Mouse (Mus musculus): ENCODE measurements around the gene Prep.

DNA sequence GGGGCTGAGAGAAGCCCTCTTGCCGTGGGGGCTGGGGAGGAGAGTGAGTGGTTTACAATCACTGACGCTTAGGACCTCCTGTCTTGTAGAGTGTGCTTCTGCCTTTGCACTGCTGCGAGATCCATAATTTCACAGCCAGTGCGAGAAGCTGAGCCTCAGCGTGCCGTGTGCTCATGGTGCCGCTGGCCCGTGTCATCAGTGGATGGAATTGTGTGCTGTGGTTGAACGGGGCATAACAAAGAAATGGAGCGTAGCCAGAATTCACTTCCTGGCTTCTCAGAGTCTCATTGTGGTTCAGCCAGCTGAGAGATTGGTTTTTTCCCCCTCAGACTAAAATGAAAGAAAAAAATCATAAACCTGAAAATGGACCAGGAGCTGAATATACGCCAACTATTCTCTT lies 62.1 kb downstream of the Prep start:
- TF ChIP-seq CTCF (IDR thresholded peaks at IDR 0.05; ENCODE audit: borderline replicate concordance, extremely low read depth, insufficient read depth, insufficient read length) (no peak), POLR2A (IDR thresholded peaks at IDR 0.05; ENCODE audit: borderline replicate concordance, extremely low read depth, insufficient read depth, insufficient read length, poor library complexity, severe bottlenecking) (no peak)
